In genomic region chr16:49614801-49615200, GRCm38 (mm10) we compare ENCODE assay signal across 22 mouse cellular contexts.
DNase-seq lines count a peak whose midpoint lies in the region; ATAC-seq and TF ChIP-seq lines count a peak whose summit lies in the region.
"Had no signal": no experiment of that assay in that cellular context is flagged by ENCODE, and none has a peak within 500 bp of the region (broad histone marks: within the 10 kb centered on the region; RNA-seq: fewer than 3 reads in every experiment).

No protein-coding gene starts in this region.

- H3K27me3 ChIP-seq in lung, embryonic 15.5 days = no peaks in the 10 kb centered on the region
- H3K27me3 ChIP-seq in cerebellum, adult 2 months (ENCODE audit: control insufficient read depth, insufficient read depth, low read length) = no peaks in the 10 kb centered on the region
- H3K27me3 ChIP-seq in midbrain, embryonic 13.5 days = no peaks in the 10 kb centered on the region
- H3K27me3 ChIP-seq: embryonic facial prominence, embryonic 15.5 days; forebrain, embryonic 12.5 days; heart, embryonic 15.5 days had no signal

- H3K9me3 ChIP-seq in lung, embryonic 15.5 days = peaks cover 3% of the 10 kb centered on the region; the same call in 1 of the 2 replicates
- 0 out of 2 replicates have a peak, but pooled peaks cover 3% of the 10 kb centered on the region for H3K9me3 ChIP-seq in midbrain, embryonic 13.5 days

- no peak for TF ChIP-seq POLR2A in cerebellum, adult 2 months (IDR thresholded peaks at IDR 0.05; ENCODE audit: borderline replicate concordance, insufficient read depth, low read length)

- DNase-seq in lung, adult 18-20 months = no peak
- peak; percentile 24 for DNase-seq in cerebellum, adult 11-12 months
- DNase-seq in cerebellum, adult 2 months = peak; percentile 13 to 37
- peak; percentile 26 to 34 for DNase-seq in cerebellum, postnatal 10 days
- DNase-seq in heart, postnatal 10 days = no peak
- no peak for DNase-seq in right cerebral cortex, adult 2 months (ENCODE audit: low spot score in 2 of 2)
- DNase-seq: adrenal gland, adult 2 months; adrenal gland, postnatal 25 days; embryo, embryonic 11 days; gastrocnemius, postnatal 14 days had no signal

- TF ChIP-seq CTCF in cerebellum, adult 2 months (IDR thresholded peaks at IDR 0.05; ENCODE audit: borderline replicate concordance, insufficient read depth, low read depth, low read length) = no peak

- 54% methylated on average over 3 of the region's 3 CpGs for WGBS in lung, embryonic 15.5 days
- 53% methylated on average over 3 of the region's 3 CpGs for WGBS in cerebellum, adult 2 months
- 85% methylated on average over 3 of the region's 3 CpGs for WGBS in midbrain, embryonic 13.5 days

- intact Hi-C loops in heart, postnatal 10 days (cut with DNase I) = loop anchor here (5.0 kb wide), 1 partner anchor 92 kb away; no protein-coding TSS in a partner anchor

- no peak overlapping the region for H3K27ac ChIP-seq in lung, embryonic 15.5 days
- no peak overlapping the region for H3K27ac ChIP-seq in cerebellum, adult 2 months (ENCODE audit: insufficient read depth, low read length)
- H3K27ac ChIP-seq in midbrain, embryonic 13.5 days = no peak overlapping the region
- H3K27ac ChIP-seq: embryonic facial prominence, embryonic 15.5 days; forebrain, embryonic 12.5 days; heart, adult 2 months; heart, embryonic 15.5 days; hindbrain, embryonic 10.5 days; hindbrain, embryonic 14.5 days had no signal

- H3K4me2 ChIP-seq in lung, embryonic 15.5 days = no peak overlapping the region
- no peak overlapping the region for H3K4me2 ChIP-seq in midbrain, embryonic 13.5 days (replicated peaks)
- H3K4me2 ChIP-seq: forebrain, embryonic 12.5 days; heart, embryonic 11.5 days had no signal

- H3K9ac ChIP-seq in lung, embryonic 15.5 days = no peak overlapping the region
- no peak overlapping the region for H3K9ac ChIP-seq in midbrain, embryonic 13.5 days (replicated peaks)
- H3K9ac ChIP-seq: embryonic facial prominence, embryonic 15.5 days; forebrain, embryonic 12.5 days; heart, embryonic 15.5 days; hindbrain, embryonic 14.5 days had no signal

- ATAC-seq in lung, embryonic 15.5 days (ENCODE audit: borderline replicate concordance, extremely low read depth, low FRiP score, low TSS enrichment) = peak; percentile 80
- ATAC-seq in midbrain, embryonic 13.5 days = no peak
- ATAC-seq: forebrain, embryonic 16.5 days; intestine, embryonic 16.5 days had no signal

- no peaks in the 10 kb centered on the region for H3K36me3 ChIP-seq in lung, embryonic 15.5 days
- H3K36me3 ChIP-seq in midbrain, embryonic 13.5 days = no peaks in the 10 kb centered on the region
- H3K36me3 ChIP-seq: embryonic facial prominence, embryonic 15.5 days; forebrain, embryonic 12.5 days; heart, embryonic 15.5 days; hindbrain, embryonic 10.5 days had no signal

- no peak overlapping the region for H3K4me3 ChIP-seq in lung, embryonic 15.5 days
- H3K4me3 ChIP-seq in cerebellum, adult 2 months (replicated peaks; ENCODE audit: insufficient read depth, low read depth, low read length) = no peak overlapping the region
- H3K4me3 ChIP-seq in midbrain, embryonic 13.5 days (replicated peaks) = no peak overlapping the region
- H3K4me3 ChIP-seq: erythroblast, embryonic 14.5 days; forebrain, embryonic 12.5 days; hindbrain, embryonic 10.5 days had no signal

- peaks cover 9% of the 10 kb centered on the region; the same call in 1 of the 2 replicates for H3K4me1 ChIP-seq in lung, embryonic 15.5 days
- H3K4me1 ChIP-seq in cerebellum, adult 2 months (ENCODE audit: control insufficient read depth, insufficient read depth, low read length) = no peaks in the 10 kb centered on the region
- H3K4me1 ChIP-seq in midbrain, embryonic 13.5 days (replicated peaks) = no peaks in the 10 kb centered on the region
- H3K4me1 ChIP-seq: forebrain, embryonic 12.5 days; hindbrain, embryonic 10.5 days had no signal

Comparison
In these comparisons a context has a peak if more than half of its experiments do, and no peak if none do; other contexts are left out.
1. DNase-seq: peak in cerebellum, adult 11-12 months (single experiment), cerebellum, adult 2 months (2 of 2) and cerebellum, postnatal 10 days (2 of 2); none in lung, adult 18-20 months (0 of 2), heart, postnatal 10 days (0 of 2) and right cerebral cortex, adult 2 months (0 of 2).